Mouse (Mus musculus): ENCODE measurements around the gene Slc2a2. TPM values are rescaled to one million over a fixed set of nuclear protein-coding genes. Genes with fewer than 3 reads are reported as not detected.

Gene Slc2a2
- 114 and 127 TPM in 2 replicates for polyA plus RNA-seq (2012; rRNA removed)

DNA sequence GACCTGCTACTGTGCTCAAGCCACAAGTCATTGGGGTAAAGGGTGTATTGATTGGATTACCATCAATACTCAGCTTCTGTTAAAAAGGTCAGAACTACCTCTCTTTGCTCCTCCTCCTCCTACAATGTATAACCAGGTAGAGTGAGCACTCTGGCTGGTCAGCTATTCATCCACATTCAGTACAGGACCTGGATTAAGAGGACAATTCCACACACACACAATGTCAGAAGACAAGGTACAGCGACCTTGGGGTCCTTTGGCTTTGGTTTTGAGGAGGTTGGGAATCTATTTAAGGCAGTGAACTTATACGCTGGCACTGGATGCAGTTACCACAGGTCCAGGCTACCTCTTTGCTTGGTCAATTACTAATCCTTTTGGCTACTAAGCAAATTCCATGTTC lies at the start of gene Slc2a2:
TSS of gene Slc2a2 (plus strand) at position 107 of the 400 bp plus-strand sequence.
- no peaks in the 10 kb centered on the region for H3K36me3 ChIP-seq (ENCODE audit: control insufficient read depth, insufficient read depth, low read length)
- no peak for TF ChIP-seq CTCF (conservative IDR thresholded peaks at IDR 0.05; ENCODE audit: insufficient read depth, insufficient read length, low read depth, low read length)
- no peak for TF ChIP-seq POLR2A (IDR thresholded peaks at IDR 0.05; ENCODE audit: low read depth, low read length)
- peak within 1 kb of the TSS; percentile 72 for H3K4me3 ChIP-seq (ENCODE audit: insufficient read depth, low read depth, low read length)
- peaks cover 5% of the 10 kb centered on the region; the same call in 1 of the 2 replicates for H3K4me1 ChIP-seq (ENCODE audit: control insufficient read depth, insufficient read depth, low read length)
- 47% methylated on average over 2 of the region's 2 CpGs for WGBS
- H3K27ac ChIP-seq (ENCODE audit: insufficient read depth, low read depth, low read length), result peak within 1 kb of the TSS; percentile 98
- no peaks in the 10 kb centered on the region for H3K27me3 ChIP-seq (replicated peaks; ENCODE audit: control insufficient read depth, insufficient read depth, low read length)
- peak; percentile 73 for DNase-seq

GRCm38 (mm10) chr3:28652574-28652973 lies 45.1 kb upstream of the Slc2a2 start:
- Histone ChIP-seq H3K27ac (ENCODE audit: insufficient read depth, low read depth, low read length) (no peak overlapping the region), H3K4me1 (ENCODE audit: control insufficient read depth, insufficient read depth, low read length) (no peaks in the 10 kb centered on the region), H3K4me3 (ENCODE audit: insufficient read depth, low read depth, low read length) (no peak overlapping the region), H3K36me3 (ENCODE audit: control insufficient read depth, insufficient read depth, low read length) (no peaks in the 10 kb centered on the region), H3K27me3 (replicated peaks; ENCODE audit: control insufficient read depth, insufficient read depth, low read length) (no peaks in the 10 kb centered on the region)
- WGBS, result 87% methylated on average over 3 of the region's 3 CpGs
- TF ChIP-seq CTCF (conservative IDR thresholded peaks at IDR 0.05; ENCODE audit: insufficient read depth, insufficient read length, low read depth, low read length), result no peak
- no peak for TF ChIP-seq POLR2A (IDR thresholded peaks at IDR 0.05; ENCODE audit: low read depth, low read length)
- DNase-seq, result no peak

GRCm38 (mm10) chr3:28653043-28653442 lies 44.7 kb upstream of the Slc2a2 start:
- no peak for DNase-seq
- TF ChIP-seq POLR2A (IDR thresholded peaks at IDR 0.05; ENCODE audit: low read depth, low read length) (no peak), CTCF (conservative IDR thresholded peaks at IDR 0.05; ENCODE audit: insufficient read depth, insufficient read length, low read depth, low read length) (no peak)
- Histone ChIP-seq H3K4me1 (ENCODE audit: control insufficient read depth, insufficient read depth, low read length) (no peaks in the 10 kb centered on the region), H3K27me3 (replicated peaks; ENCODE audit: control insufficient read depth, insufficient read depth, low read length) (no peaks in the 10 kb centered on the region), H3K27ac (ENCODE audit: insufficient read depth, low read depth, low read length) (no peak overlapping the region), H3K4me3 (ENCODE audit: insufficient read depth, low read depth, low read length) (no peak overlapping the region), H3K36me3 (ENCODE audit: control insufficient read depth, insufficient read depth, low read length) (no peaks in the 10 kb centered on the region)
- WGBS, result 77% methylated on average over 3 of the region's 3 CpGs

- H3K27me3 ChIP-seq (replicated peaks; ENCODE audit: control insufficient read depth, insufficient read depth, low read length), result no peaks in the 10 kb centered on the region
- H3K4me1 ChIP-seq (ENCODE audit: control insufficient read depth, insufficient read depth, low read length), result no peaks in the 10 kb centered on the region
- H3K27ac ChIP-seq (ENCODE audit: insufficient read depth, low read depth, low read length), result no peak overlapping the region
- no peaks in the 10 kb centered on the region for H3K36me3 ChIP-seq (ENCODE audit: control insufficient read depth, insufficient read depth, low read length)
- H3K4me3 ChIP-seq (ENCODE audit: insufficient read depth, low read depth, low read length), result no peak overlapping the region
- no peak for TF ChIP-seq POLR2A (IDR thresholded peaks at IDR 0.05; ENCODE audit: low read depth, low read length)
- no peak for TF ChIP-seq CTCF (conservative IDR thresholded peaks at IDR 0.05; ENCODE audit: insufficient read depth, insufficient read length, low read depth, low read length)
- no peak for DNase-seq
Measured at GRCm38 (mm10) chr3:28654740-28655139, 43.0 kb upstream of the Slc2a2 start.

- H3K27ac ChIP-seq (ENCODE audit: insufficient read depth, low read depth, low read length), result no peak overlapping the region
- peak; percentile 50 for DNase-seq
- 24% methylated on average over 1 of the region's 1 CpGs for WGBS
Measured at GRCm38 (mm10) chr3:28658349-28658748, 39.4 kb upstream of the Slc2a2 start.

GRCm38 (mm10) chr3:28680851-28681250 lies 16.9 kb upstream of the Slc2a2 start:
- 92% methylated on average over 7 of the region's 7 CpGs for WGBS
- Histone ChIP-seq H3K27ac (ENCODE audit: insufficient read depth, low read depth, low read length) (no peak overlapping the region), H3K4me3 (ENCODE audit: insufficient read depth, low read depth, low read length) (no peak overlapping the region), H3K36me3 (ENCODE audit: control insufficient read depth, insufficient read depth, low read length) (no peaks in the 10 kb centered on the region), H3K27me3 (replicated peaks; ENCODE audit: control insufficient read depth, insufficient read depth, low read length) (no peaks in the 10 kb centered on the region), H3K4me1 (ENCODE audit: control insufficient read depth, insufficient read depth, low read length) (peaks cover 10% of the 10 kb centered on the region)
- DNase-seq, result no peak
- TF ChIP-seq CTCF (conservative IDR thresholded peaks at IDR 0.05; ENCODE audit: insufficient read depth, insufficient read length, low read depth, low read length) (no peak), POLR2A (IDR thresholded peaks at IDR 0.05; ENCODE audit: low read depth, low read length) (no peak)

More at GRCm38 (mm10) chr3:28658349-28658748, 39.4 kb upstream of the Slc2a2 start:
- TF ChIP-seq CTCF (conservative IDR thresholded peaks at IDR 0.05; ENCODE audit: insufficient read depth, insufficient read length, low read depth, low read length), result peak; percentile 81
- TF ChIP-seq POLR2A (IDR thresholded peaks at IDR 0.05; ENCODE audit: low read depth, low read length), result no peak
- H3K36me3 ChIP-seq (ENCODE audit: control insufficient read depth, insufficient read depth, low read length), result no peaks in the 10 kb centered on the region
- no peaks in the 10 kb centered on the region for H3K27me3 ChIP-seq (replicated peaks; ENCODE audit: control insufficient read depth, insufficient read depth, low read length)
- no peak overlapping the region for H3K4me3 ChIP-seq (ENCODE audit: insufficient read depth, low read depth, low read length)
- no peaks in the 10 kb centered on the region for H3K4me1 ChIP-seq (ENCODE audit: control insufficient read depth, insufficient read depth, low read length)

GRCm38 (mm10) chr3:28681866-28682265 lies 15.8 kb upstream of the Slc2a2 start:
- H3K27ac ChIP-seq (ENCODE audit: insufficient read depth, low read depth, low read length), result peak overlapping the region; percentile 55
- H3K4me1 ChIP-seq (ENCODE audit: control insufficient read depth, insufficient read depth, low read length), result peaks cover 10% of the 10 kb centered on the region
- no peaks in the 10 kb centered on the region for H3K27me3 ChIP-seq (replicated peaks; ENCODE audit: control insufficient read depth, insufficient read depth, low read length)
- peak; percentile 72 for DNase-seq
- TF ChIP-seq CTCF (conservative IDR thresholded peaks at IDR 0.05; ENCODE audit: insufficient read depth, insufficient read length, low read depth, low read length) (no peak), POLR2A (IDR thresholded peaks at IDR 0.05; ENCODE audit: low read depth, low read length) (no peak)
- no peak overlapping the region for H3K4me3 ChIP-seq (ENCODE audit: insufficient read depth, low read depth, low read length)
- H3K36me3 ChIP-seq (ENCODE audit: control insufficient read depth, insufficient read depth, low read length), result no peaks in the 10 kb centered on the region
- 28% methylated on average over 6 of the region's 6 CpGs for WGBS

All from kidney, adult 2 months (tissue).